Mouse (Mus musculus): Measurements from ENCODE around the gene Gm11042.

Gm11042 gene

GRCm38 (mm10) chr12:74284020-74284684, 32.0 kb downstream of the Gm11042 start:
- DNase-seq (ENCODE audit: low read depth, low spot score), result no peak

DNA sequence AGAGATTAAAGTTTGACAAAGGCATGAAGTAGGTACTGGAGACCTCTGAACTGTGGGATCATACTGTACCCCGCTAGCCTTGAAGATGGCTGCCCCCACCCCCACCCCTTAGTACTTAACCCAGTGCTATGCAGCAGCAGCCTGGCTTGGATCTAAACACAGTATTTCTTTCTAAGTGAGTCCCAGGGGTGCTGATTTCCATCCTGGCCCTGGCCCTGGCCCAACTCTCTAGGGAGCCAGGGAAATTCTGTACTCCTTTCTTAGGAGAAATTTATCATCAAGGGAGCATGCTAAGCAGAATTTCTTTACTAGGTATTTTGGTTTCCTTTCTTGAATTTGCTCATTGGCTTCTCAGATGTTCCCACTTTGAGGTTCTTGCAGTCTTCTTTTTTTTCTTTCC, 33.3 kb downstream of the Gm11042 start:
- DNase-seq (ENCODE audit: low read depth, low spot score), result no peak

DNA sequence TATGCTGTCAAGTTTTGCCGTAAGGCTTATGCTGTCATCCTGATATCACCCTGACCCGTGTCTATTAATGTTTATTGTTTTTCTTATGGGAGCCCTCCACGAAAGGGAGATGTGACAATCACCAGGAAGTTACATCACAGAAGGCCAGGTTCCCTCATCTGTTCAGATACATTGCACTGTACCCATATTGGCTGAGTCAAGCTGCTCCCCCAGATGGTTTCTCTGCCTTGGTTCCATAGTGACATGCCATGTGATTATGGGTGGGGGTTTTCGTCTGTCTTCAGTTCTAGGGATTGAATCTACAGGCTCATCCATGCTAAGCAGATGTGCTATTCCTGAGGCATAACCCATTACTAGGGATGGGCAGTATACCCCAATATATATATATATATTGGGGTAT, 34.8 kb downstream of the Gm11042 start:
- DNase-seq (ENCODE audit: low read depth, low spot score), result no peak

- no peak for DNase-seq (ENCODE audit: low read depth, low spot score)
Measured at GRCm38 (mm10) chr12:74277265-74277664, 38.9 kb downstream of the Gm11042 start.

DNA sequence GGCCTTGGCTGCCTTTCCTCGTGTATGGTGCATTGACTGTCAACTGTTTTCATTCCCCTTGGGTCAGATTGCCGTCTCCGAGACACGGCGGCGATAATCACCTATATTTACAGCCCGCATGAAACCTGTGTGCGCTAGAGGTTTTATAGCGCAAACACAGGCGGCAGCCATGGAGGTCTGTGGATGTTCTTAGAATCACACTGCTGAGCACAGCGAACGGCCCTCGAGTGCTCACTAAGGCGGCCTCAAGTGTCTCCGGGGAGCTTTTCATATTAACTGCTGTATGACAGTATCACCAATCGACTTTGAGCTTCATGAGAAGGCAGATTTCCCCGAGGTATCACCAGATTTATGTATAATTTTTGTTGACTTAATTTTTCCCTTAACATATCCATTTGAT, 43.6 kb downstream of the Gm11042 start:
- no peak for DNase-seq (ENCODE audit: low read depth, low spot score)

DNA sequence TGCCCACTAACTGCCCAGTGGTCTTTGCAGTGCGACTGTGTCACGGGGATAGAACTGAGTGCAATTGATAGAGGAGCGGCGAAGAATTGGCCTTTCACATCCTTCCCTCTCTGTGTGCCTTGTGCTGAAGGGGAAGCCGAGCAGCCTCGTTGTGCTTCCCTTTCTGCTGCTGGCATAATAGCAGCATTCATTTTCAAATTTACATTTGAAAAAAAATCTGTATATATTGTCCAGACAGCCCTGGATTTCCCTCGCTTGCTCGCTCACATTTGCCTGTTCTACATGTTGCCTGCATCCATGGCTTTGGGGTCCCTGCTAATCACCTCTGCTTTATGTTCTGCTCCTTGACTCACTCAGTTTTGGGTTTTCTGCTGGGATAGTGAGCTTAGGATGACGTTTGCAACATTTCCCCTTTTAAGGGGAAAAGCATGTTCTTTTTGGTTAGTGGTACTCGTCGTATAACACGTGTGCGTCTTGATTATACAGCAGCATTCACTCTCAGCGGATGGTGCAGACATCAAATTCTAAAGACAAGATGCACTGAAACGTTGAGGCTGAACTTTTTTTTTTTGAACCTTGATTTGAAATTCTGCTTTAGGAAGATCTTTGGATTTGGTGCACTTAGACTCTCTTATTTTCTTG, 47.4 kb downstream of the Gm11042 start:
- no peak for DNase-seq (ENCODE audit: low read depth, low spot score)

- DNase-seq (ENCODE audit: low read depth, low spot score), result no peak
Measured at GRCm38 (mm10) chr12:74267049-74267448, 49.1 kb downstream of the Gm11042 start.

Data from 3T3-L1 (cell line).